Mouse (Mus musculus) layer of hippocampus, postnatal 10 days (tissue): ENCODE results near the gene Gm20219. TPM values are rescaled to one million over a fixed set of nuclear protein-coding genes. Genes with fewer than 3 reads are reported as not detected.
"Not testable (repeated sequence)": the region's sequence is repeated elsewhere in the genome, so short reads cannot be mapped to it uniquely, and the experiment has no call there.

ENCODE experiments used
- DNase-seq, 2 experiments: peaks; one replicate each; pipeline ENCODE4 v3.0.0; 2021; ENCODE audit warnings: low spot score in 2 of 2
- total RNA-seq, 2 experiments: library from RNA; stranded (reverse); gene quantifications; 2 replicates each; pipeline ENCODE4 v1.2.3; 2021

The Gm20219 gene
- total RNA-seq, 2 experiments from 2014 or later = 1.5 to 1.7 TPM

- peak in 1 of 2 experiments; percentile 34 for DNase-seq
These were observed 38.3 kb downstream of the Gm20219 start for GRCm38 (mm10) chr17:56515690-56516410.

- DNase-seq = peak in 1 of 2 experiments; percentile 16
These were observed 39.3 kb downstream of the Gm20219 start for GRCm38 (mm10) chr17:56514916-56515315.

GRCm38 (mm10) chr17:56514330-56514729 is 39.9 kb downstream of the Gm20219 start:
- DNase-seq = peak in 1 of 2 experiments; percentile 10

GRCm38 (mm10) chr17:56512310-56512709 is 41.9 kb downstream of the Gm20219 start, which contains the start of gene Znrf4:
TSS of gene Znrf4 (minus strand) at chr17:56512431.
- peak in 1 of 2 experiments; percentile 15 for DNase-seq

GRCm38 (mm10) chr17:56511707-56512090 is 42.5 kb downstream of the Gm20219 start:
- DNase-seq = no peak

GRCm38 (mm10) chr17:56510970-56511706 is 43.0 kb downstream of the Gm20219 start:
- DNase-seq = peak in 1 of 2 experiments; percentile 47

GRCm38 (mm10) chr17:56510473-56510969 is 43.7 kb downstream of the Gm20219 start:
- DNase-seq = peak; percentile 81 to 83

GRCm38 (mm10) chr17:56509707-56510472 is 44.3 kb downstream of the Gm20219 start:
- DNase-seq = peak; percentile 66 to 72

- DNase-seq = peak; percentile 18 to 28
These were observed 45.1 kb downstream of the Gm20219 start for GRCm38 (mm10) chr17:56509021-56509640.

- DNase-seq = peak; percentile 96
These were observed 46.8 kb downstream of the Gm20219 start for GRCm38 (mm10) chr17:56507161-56508068.

GRCm38 (mm10) chr17:56506417-56507065 is 47.6 kb downstream of the Gm20219 start:
- peak; percentile 8 to 34 for DNase-seq

- peak in 1 of 2 experiments; percentile 17 for DNase-seq
These were observed 48.8 kb downstream of the Gm20219 start for GRCm38 (mm10) chr17:56505401-56505800.

GRCm38 (mm10) chr17:56502526-56502925 is 51.7 kb downstream of the Gm20219 start:
- peak; percentile 85 to 88 for DNase-seq

- DNase-seq = not testable (repeated sequence)
These were observed 52.4 kb downstream of the Gm20219 start for GRCm38 (mm10) chr17:56501635-56502400.
